Mouse (Mus musculus): ENCODE data around the gene Hoxa11.

The Hoxa11 gene

DNA sequence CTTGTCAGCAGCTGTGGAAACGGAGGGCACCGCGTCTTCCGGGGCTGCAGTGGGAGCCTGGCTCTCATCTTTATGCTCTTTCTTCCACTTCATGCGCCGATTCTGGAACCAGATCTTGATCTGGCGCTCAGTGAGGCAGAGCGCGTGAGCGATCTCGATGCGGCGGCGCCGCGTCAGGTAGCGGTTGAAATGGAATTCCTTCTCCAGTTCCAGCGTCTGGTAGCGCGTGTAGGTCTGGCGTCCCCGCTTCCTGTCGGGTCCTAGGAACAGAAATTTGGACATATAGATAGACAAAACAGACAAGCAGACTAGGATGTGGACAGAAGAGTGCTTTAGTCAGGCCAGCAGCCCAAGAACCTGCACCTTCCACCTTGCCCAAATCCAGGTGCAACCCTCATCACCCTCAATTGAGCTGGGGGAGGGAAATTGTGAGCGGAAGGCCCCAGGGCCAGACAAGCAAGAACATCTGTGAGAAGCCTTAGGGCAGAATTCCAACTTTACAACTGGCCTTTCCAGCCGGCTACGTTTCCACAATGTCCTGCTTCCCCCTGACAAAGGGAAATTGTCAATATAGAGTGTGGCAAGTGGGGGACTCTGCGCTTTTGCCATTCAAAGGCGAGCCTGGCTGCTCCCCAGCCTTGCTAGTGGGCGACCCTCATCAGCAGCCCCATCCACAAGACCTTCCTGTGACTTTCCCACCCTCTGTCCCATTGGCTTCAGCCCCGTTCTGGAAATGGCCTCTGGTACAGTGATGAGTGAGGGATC, 29.7 kb downstream of the Hoxa11 start:
- TF ChIP-seq GATA4 (IDR thresholded peaks at IDR 0.05; ENCODE audit: insufficient replicate concordance, low read length), result no peak

DNA sequence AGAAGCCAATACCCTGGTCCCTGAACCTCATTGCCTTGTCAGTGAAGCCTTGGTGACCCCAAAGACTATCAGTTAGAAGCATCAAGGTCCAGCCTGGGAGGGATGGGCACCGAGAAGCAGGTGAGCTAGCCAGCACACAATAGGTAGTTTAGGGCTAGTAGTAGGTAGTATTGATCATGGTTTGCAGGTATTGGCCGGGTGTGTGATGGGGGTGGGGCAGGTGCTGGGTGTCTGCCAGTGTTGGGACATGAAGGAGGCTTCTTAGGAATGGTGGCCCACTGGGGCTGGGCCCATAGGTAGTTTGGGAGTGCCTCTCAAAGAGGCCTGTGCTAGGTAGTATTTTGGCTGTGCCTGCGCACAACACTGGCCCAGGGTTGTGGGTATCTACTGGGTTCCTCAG, 30.5 kb downstream of the Hoxa11 start:
- no peak for TF ChIP-seq GATA4 (IDR thresholded peaks at IDR 0.05; ENCODE audit: insufficient replicate concordance, low read length)

DNA sequence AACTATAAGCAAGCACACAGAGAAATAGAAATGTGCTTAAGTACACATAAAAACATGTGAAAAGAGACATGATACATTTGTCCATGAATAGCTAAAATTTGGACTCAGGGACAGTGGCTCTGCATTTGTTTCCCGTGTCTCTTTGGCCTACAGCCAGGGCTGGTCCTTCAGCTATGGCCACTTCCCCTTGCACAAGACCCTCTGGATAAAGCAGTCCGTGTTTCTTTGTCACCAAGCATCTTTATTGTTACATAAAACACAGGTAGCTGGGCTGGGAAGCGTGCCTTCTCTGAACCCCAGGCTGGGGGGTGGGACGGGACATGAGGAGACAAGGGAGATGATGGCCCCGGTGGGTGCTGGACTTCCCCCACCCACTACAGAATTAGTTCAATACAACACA, 31.3 kb downstream of the Hoxa11 start:
- no peak for TF ChIP-seq GATA4 (IDR thresholded peaks at IDR 0.05; ENCODE audit: insufficient replicate concordance, low read length)

DNA sequence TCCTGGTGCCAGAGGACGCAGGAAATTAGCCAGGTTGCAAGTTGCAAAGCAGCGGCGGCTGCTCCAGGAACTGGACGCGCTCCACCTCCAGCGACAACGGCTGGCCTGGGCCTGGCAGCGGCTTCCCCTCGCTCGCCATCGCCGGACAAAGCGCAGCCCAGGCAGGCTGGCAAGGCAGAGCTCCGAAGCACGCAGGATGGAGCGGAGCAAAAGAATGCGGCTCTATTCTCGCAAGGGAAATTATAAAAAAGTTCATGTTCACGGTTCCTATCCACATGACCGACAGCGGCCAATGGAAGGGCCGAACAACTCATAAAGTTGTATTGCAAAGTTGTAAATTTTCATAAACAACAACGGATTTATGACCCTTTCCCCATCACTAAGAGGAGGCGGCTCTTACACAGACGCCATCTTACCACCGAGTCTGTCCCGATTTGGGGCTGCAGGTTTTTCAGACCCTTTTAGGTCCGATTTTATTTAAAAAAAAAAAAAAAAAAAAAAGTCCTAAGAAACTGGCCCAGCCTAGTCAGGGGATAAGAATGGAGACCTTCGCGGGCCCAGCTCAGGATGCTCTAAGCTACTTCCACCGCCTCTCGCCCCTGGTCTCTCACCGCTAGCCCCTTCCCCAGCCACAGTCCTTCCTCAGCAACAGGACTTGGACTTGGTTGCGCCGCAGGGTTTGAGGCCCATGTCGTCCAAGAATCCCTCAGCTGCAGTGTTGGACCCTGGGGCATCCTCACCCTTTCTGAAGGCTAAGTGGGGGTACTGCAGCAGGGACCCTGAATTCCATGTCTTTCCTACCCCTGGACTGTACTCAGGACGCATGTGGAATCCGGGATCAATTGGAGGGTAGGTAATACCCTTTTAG, 32.3 kb downstream of the Hoxa11 start, which contains the start of the genes Hoxa3 and Gm28308:
Hoxa3 (minus strand) TSS at position 218 of the 868 bp plus-strand sequence.
Gm28308 (minus strand) TSS at position 221 of the 868 bp plus-strand sequence.
- no peak for TF ChIP-seq GATA4 (IDR thresholded peaks at IDR 0.05; ENCODE audit: insufficient replicate concordance, low read length)

DNA sequence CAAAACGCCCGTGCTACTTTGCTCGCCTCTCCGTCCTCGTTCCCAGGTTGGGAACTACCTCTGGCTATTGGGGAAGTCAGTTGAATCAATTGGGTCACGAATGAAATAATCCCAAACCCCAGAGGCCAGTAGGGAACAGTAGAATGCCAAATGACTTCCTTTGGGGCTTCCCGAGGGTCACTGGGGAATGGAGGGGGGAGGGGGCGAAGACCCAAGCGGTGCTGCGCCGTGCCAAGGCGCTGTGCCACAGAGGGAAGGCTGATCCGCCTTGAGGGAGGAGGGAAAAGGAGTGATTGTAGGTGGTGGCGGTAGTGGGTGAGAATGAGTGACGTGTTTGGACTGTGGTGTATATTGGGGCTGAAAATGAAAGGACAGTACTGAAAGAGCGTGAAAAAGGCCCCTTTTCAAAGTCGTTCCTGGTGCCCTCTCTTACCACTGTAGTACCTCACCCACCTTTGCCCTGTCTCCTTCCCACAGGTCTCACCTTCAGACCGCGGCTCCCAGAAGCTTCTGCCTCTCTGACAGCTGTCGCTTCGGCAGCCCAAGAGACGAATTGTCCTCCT, 33.0 kb downstream of the Hoxa11 start:
- TF ChIP-seq GATA4 (IDR thresholded peaks at IDR 0.05; ENCODE audit: insufficient replicate concordance, low read length), result no peak

DNA sequence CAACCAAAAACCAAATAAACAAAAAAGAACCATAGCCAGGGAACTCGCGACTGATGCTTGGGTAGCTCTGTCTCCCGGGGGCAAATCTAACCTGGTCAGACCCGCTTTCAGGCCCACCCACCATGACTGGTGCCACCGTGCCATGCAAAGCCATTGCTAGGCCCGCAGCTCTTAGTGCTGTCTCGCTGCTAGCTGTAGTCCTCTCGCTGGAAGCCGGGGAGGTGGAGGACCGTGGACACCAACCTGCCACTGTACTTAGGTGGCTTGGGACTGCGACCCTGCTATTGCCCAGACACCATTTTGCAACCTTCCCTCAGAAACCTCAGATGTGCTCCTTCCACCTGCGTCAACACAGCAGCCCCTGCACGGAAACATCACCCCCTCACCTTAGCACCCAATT, 33.6 kb downstream of the Hoxa11 start:
- no peak for TF ChIP-seq GATA4 (IDR thresholded peaks at IDR 0.05; ENCODE audit: insufficient replicate concordance, low read length)

DNA sequence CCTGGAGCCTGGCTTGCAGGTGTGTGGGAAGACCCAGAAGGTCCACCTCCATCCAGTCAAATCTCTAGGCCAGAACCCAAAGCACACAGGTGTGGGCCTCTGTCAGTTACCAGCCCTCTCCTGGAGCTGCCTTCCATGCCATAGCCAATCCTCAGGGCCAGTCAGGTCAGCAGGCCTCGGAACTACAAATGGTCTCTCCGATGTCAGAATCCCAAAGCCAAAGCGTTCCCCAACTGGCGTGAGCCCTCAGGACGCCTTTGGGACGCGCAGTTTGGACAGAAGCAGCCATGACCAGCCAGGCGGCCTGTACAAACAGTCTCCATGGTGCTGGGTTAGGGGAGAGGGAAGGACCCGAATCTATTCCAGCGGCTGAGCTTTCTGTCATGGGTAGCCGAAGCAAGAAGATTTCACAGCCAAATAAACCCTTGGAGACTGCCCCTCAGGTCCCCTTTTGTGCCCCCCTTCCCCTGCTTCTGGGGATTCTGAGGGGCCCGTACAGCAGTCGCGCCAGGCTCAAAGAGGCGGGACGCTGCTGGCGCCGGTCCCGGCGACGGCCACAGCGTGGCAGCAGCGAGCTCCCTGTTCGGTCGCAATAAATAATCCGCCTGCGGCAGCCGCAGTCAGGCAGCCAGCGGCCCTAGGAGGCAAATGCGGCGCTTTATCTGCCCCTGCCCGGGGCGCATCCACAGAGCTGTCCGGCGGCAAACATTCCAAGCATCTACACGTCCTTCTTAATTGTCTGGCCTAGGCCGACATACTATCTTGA, 34.3 kb downstream of the Hoxa11 start:
- no peak; the same call in 1 of the 2 replicates for TF ChIP-seq GATA4 (IDR thresholded peaks at IDR 0.05; ENCODE audit: insufficient replicate concordance, low read length)

DNA sequence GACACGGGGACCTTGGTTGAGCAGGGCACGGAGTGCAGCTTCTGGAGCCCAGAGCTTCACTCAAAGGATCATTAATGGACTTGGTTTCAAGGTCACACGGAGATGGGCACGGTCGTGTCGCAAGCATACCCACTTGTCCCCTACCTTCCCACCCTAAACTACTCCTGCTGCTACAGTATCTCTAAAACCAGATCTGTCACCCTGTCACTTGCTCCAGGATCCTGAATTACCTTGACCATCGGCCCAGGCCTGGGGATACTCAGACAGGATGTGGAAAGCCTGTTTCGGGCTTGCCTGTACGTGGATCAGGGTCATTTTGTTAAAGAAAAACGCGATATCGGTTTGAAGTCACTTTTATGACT, 35.9 kb downstream of the Hoxa11 start:
- TF ChIP-seq GATA4 (IDR thresholded peaks at IDR 0.05; ENCODE audit: insufficient replicate concordance, low read length), result no peak

DNA sequence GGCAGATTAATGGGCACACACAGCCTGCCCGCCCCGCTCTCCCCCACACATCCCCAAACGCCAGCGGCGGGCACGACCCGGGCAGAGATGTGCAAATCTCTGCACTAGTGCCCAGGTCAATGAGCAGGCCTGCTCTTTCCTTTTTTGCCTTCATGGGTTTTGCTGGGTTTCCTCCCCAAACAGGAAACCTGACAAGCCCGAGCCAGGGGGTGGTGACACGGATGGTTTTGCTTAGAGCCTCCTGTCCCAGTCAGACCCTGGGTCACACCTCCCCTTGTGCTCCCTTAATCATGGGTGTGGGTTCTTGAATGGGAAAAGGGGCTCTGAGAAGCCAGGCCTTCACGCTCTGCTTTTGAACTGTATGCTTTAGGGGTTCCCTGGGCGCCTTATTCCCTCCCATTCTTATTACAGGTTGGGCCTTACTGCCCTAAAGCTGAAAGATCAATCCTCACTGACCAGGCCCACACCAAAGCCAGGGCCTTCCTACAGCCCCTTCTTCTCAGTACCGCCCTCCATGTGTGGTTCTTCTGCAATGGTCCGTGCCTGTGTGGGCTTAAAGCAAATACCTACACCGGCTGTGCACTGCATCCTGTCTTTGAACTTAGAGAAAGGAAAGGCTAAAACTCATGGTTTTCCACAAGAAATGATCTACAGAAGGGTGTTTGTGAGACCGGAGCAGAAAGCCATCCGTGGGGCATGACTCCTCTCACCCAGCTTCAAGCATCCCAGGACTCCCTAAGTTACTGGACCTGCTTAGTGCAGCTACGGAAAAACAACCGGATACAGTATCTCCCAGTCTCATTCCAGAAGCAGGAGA, 36.5 kb downstream of the Hoxa11 start:
- no peak for TF ChIP-seq GATA4 (IDR thresholded peaks at IDR 0.05; ENCODE audit: insufficient replicate concordance, low read length)

DNA sequence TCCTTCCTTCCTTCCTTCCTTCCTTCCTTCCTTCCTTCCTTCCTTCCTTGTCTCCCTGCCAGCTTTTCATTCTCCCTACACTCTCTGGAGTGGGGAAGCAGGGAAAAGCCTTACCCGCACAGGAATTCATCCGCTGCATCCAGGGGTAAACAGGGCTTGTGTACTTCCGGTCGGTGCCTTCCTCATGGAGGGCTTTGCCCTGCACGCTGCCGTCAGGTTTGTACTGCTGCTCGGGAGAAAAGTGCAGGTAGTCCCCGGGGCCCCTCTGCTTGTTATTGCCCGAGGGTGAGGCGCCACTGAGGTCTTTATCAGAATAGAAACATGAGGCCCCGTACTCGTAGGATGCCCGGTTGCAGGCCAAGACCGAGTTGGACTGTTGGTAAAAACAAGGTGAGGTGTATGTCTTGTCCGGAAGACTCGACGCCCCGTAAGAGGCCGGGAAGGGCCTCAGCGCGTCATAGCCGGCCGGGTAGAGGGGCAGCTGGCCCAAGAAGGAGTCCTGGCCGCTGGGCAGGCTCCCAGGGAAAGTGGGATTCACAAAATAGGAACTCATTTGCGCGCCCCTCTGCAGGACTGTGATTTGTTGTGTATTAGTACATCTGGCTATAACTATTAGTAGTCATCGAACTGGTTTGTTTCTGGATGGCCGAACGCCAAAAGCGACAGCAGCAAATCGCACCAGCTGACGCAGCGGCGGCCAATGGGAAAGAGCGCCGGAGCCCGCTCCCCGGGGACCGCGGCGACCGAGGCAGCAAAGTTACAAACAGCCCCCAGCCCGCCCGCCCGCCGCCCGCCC, 37.3 kb downstream of the Hoxa11 start, which contains the start of gene Hoxa6:
Hoxa6 (minus strand) TSS at position 651 of the 796 bp plus-strand sequence.
- TF ChIP-seq GATA4 (IDR thresholded peaks at IDR 0.05; ENCODE audit: insufficient replicate concordance, low read length), result no peak

DNA sequence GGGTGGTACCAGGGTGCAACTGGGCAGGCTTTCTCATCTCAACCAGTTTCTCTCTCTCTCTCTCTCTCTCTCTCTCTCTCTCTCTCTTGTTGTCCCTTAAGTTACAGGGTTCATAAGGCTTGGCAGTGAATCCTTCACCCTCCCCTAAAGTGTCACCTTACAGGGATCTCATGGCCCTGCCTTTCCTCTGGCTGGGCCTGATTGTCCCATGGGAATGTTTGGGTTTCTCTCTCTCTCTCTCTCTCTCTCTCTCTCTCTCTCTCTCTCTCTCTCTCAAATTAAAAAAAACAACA, 38.0 kb downstream of the Hoxa11 start:
- TF ChIP-seq GATA4 (IDR thresholded peaks at IDR 0.05; ENCODE audit: insufficient replicate concordance, low read length), result no peak

DNA sequence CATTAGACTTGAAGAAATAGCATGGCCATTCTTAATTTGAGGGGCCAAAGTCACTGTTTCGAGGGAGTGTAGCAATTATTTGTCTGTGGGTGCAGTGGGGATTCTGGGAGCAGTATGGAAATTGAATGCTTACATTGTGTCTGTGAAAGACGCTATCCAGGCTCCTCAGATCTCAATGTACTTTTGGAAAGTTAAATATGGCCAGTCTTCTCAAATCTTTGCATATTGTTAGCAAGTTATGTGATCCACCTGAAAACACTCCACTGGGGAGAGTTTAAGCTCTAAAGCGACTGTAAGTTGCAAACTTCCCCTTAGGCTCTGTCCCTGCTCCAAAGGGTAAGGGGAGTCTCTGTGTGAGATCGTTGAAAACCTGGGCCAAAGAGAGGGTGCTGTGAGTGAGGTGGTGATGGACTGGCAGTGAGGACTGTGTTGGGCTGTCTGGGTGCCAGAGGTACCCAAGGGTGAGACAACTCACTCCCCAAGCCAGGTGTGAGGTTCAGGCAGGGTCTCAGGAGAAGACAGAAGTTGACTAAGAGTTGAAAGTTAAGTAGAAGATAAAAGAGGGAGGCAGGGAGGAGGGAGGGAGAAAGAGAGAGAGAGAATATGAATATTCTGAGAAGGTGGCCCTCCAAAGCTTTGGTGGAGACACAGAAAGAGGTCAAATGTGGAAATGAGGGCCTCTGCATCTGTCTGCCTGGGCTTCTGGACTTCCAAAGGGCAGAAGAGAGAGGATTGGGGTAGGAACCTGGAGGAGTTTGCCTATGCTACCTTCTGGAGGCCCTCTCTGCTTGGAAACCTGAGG, 38.5 kb downstream of the Hoxa11 start:
- TF ChIP-seq GATA4 (IDR thresholded peaks at IDR 0.05; ENCODE audit: insufficient replicate concordance, low read length), result no peak
